Mouse (Mus musculus) spleen, adult 18-20 months (tissue): Measurements from ENCODE around the gene Megf8.

Experiments used
- DNase-seq, 2 experiments: peaks; one replicate each; pipeline ENCODE4 v3.0.0; 2022; ENCODE audit warnings: mixed read lengths in 2 of 2

Megf8 gene

GRCm38 (mm10) chr7:25316532-25317445 is at the start of gene Megf8:
Megf8 (plus strand) TSS chr7:25317164.
- DNase-seq, result peak; percentile 81 to 89

- DNase-seq, result peak; percentile 94 to 97
Measured at GRCm38 (mm10) chr7:25267301-25267750, 49.6 kb upstream of the Megf8 start, which contains the start of gene Cic. Cic (plus strand) TSS chr7:25267704.

GRCm38 (mm10) chr7:25267751-25268463 is 49.1 kb upstream of the Megf8 start:
- peak; percentile 94 to 98 for DNase-seq

- no peak for DNase-seq
Measured at GRCm38 (mm10) chr7:25268588-25268987, 48.4 kb upstream of the Megf8 start.

- DNase-seq, result peak in 1 of 2 experiments; percentile 30
Measured at GRCm38 (mm10) chr7:25269029-25269428, 47.9 kb upstream of the Megf8 start.

DNA sequence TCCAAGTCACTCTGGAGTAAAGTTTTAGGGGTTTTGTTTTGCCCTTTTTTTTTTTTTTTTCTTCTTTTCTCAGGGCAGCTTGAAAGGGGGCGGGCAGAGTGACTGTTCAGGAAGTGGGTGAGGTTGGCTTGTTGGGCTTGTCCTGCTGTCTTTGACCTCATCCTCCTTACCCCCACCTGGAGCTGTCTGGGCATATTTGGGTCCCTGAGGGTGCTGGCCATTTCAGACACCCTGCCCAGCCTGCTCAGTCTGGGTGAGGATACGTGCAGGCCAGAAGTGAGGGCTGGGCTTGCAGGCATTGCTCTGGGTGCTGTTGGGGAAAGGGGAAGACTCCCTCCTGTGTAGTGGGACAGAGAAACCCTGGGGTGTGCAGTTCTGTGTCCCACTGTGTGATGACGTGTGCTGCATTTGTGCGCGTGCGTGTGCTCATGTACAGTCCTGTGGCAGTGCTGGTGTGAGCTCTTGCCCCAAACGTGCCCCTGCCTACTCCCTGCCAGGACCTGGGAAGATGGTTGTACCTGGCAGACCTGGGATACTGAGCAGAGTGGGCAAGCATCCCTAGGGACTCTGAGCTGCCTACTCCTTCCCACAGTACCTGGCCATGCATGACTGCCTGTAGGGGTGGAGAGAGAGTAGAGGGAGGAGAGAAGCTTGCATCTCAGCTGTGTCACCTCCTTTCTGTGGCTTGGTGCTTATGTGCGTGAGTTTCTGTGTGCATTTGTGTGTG is 47.3 kb upstream of the Megf8 start:
- peak; percentile 28 to 50 for DNase-seq

GRCm38 (mm10) chr7:25270652-25271633 is 46.0 kb upstream of the Megf8 start:
- DNase-seq, result peak in 1 of 2 experiments; percentile 10

- no peak for DNase-seq
Measured at GRCm38 (mm10) chr7:25271651-25272444, 45.1 kb upstream of the Megf8 start.

DNA sequence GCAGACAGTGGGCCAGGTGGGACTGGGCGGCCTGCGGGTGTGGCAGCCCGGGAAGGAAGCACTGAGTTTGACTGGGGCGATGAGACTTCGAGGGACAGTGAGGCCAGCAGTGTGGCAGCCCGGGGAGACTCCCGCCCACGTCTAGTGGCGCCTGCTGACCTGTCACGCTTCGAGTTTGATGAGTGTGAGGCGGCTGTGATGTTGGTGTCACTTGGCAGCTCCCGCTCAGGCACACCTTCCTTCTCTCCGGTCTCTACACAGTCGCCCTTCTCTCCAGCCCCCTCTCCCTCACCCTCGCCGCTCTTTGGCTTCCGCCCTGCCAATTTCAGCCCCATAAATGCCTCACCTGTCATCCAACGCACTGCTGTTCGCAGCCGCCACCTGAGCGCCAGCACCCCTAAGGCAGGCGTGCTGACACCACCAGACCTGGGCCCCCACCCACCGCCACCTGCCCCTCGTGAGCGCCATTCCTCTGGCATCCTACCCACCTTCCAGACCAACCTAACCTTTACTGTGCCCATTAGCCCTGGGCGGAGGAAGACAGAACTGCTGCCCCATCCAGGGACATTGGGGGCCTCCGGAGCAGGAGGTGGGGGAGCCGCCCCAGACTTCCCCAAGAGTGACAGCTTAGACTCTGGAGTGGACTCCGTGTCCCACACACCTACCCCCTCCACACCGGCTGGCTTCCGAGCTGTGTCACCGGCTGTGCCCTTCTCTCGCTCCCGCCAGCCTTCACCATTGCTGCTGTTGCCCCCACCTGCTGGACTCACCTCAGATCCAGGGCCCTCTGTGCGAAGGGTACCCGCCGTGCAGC is 44.3 kb upstream of the Megf8 start:
- DNase-seq, result no peak

GRCm38 (mm10) chr7:25273259-25274241 is 43.4 kb upstream of the Megf8 start:
- no peak for DNase-seq

DNA sequence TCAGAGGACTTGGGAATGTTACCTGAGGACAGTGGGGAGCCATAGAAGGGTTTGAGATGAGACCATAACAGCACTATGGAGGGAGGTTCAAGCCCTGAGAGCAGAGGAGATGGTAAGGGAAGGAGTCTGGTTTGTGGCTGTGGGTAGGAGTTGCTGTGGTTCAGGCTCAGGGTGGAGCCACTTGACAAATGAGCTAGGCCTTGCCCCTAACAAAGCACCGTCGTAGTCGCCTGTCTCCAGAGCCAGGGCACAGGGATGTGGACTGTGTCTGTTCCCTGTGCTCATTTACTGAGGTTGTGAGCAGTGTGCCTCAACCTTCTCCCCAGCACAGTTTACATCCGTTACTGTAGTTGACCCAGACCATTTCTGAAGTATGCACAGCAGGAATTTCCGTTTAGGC is 42.4 kb upstream of the Megf8 start:
- DNase-seq, result no peak

- DNase-seq, result no peak
Measured at GRCm38 (mm10) chr7:25274996-25275395, 42.0 kb upstream of the Megf8 start.

GRCm38 (mm10) chr7:25275555-25276298 is 41.2 kb upstream of the Megf8 start:
- no peak for DNase-seq

DNA sequence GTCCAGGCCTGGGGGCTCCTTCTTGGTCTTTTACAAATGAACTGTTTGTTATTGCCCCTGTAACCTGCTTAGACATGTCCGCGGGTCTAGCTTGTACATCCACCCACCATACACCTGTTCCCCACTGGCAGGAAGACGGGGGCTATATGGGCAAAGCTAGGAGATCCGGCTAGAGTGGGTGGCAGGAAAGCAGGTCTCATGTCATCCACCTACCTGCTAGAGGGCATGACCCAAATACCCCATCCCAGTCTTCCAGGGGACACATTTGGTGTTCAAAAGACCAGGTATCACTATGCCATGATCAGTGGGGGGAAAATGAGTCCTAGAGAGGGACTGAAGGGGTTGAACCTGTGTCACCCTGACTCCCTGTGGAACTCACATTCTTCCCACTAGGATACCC is 39.6 kb upstream of the Megf8 start:
- no peak for DNase-seq

DNA sequence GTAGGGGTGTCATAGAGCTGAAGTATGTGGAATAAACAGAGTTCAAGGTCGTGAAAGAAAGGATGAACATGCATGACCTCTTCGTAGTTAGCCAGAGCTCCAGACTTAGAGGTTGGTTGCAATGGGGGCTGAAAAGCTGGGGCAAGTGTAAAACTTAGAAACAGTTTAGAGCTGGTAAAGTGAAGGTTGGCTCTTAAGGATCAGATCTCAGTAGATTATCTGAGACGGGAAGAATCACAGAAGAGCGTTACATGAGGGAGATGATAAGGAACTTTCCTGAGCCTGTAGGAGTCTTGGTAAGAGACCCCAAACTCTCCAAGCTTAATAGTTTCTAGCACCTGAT is 39.0 kb upstream of the Megf8 start:
- no peak for DNase-seq

GRCm38 (mm10) chr7:25278341-25279075 is 38.5 kb upstream of the Megf8 start:
- peak; percentile 74 to 84 for DNase-seq
